Mouse (Mus musculus): ENCODE results near the gene Spen. TPM values are rescaled to one million over a fixed set of nuclear protein-coding genes. Genes with fewer than 3 reads are reported as not detected.

Spen gene
- polyA plus RNA-seq, 1 experiment from 2014 or later = 7.4 TPM

DNA sequence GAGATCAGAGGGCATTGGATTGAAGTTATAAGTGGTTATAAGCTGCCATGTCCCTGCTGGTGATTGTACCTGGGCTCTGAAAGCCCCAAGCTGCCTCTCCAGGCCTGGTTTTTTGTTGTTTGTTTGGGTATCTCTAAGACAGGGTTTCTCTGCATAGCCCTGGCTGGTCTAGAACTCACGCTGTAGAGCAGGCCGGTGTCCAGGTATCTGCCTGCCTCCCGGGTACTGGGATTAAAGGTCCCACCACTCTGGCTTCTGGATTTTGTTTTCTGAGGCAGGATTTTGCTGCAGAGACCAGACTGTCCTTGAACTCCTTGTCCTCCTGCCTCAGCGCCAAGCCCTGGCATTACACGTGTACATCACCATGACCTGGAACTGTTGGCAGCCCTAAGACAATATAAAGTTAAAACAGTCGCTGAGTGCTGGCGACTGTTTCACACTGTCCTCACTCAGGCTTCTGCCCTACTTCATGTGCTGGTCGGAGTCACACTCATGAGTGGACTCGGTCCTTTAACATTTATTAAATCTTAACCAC lies 86.4 kb downstream of the Spen start:
- 0 out of 2 replicates have a peak, but pooled peaks cover 9% of the 10 kb centered on the region for H3K4me1 ChIP-seq (replicated peaks)
- ATAC-seq = no peak
- H3K4me3 ChIP-seq (replicated peaks) = no peak overlapping the region
- H3K9me3 ChIP-seq = no peaks in the 10 kb centered on the region
- H3K27ac ChIP-seq = no peak overlapping the region
- WGBS = 89% methylated on average over 9 of the region's 9 CpGs
- H3K4me2 ChIP-seq (replicated peaks) = no peak overlapping the region
- no peaks in the 10 kb centered on the region for H3K27me3 ChIP-seq (replicated peaks)
- H3K36me3 ChIP-seq = peaks cover 9% of the 10 kb centered on the region
- H3K9ac ChIP-seq = no peak overlapping the region

DNA sequence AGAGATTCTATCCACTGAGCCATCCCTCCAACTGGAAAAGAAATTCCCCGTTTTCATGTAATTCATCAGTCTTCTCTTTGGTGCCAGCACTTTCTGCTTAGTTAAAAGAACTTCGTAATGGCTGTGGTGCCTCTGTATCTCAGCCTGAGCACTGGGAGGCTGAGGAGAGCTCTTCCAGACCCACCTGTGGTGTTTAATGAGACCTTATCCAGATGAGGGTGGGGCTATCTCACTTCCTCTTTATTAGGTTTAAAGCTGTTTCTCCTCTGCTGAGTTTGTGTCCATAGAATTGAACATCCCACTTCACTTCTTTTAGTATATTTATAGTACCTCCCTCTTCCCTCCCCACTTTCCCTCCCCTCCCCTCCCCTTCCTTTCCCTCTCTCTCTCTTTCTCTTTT lies 87.1 kb downstream of the Spen start:
- no peaks in the 10 kb centered on the region for H3K27me3 ChIP-seq (replicated peaks)
- no peak overlapping the region for H3K9ac ChIP-seq
- 0 out of 2 replicates have a peak, but pooled peaks cover 5% of the 10 kb centered on the region for H3K4me1 ChIP-seq (replicated peaks)
- no peak overlapping the region for H3K4me2 ChIP-seq (replicated peaks)
- H3K4me3 ChIP-seq (replicated peaks) = no peak overlapping the region
- no peak overlapping the region for H3K27ac ChIP-seq
- ATAC-seq = no peak
- H3K9me3 ChIP-seq = no peaks in the 10 kb centered on the region
- H3K36me3 ChIP-seq = peaks cover 9% of the 10 kb centered on the region
- 92% methylated on average over 2 of the region's 2 CpGs for WGBS

DNA sequence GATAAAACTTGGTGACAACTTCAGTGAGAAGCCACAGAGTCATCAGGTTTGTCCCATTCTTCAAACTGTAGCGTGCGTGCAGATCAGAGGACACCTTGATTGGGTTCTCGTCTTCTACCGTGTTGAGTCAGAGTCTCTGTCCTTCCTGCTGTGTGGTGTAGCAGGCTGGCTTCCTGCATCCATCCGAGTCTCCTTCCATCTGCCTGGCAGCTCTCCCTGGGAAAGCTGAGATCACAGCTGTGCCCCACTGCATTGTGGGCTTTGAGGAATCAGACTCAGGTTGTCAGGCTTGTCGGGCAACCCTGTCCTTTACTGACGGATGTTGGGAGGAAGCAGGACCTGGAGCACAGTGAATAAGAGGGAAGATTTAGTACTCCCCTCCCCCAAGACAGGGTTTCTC lies 92.2 kb downstream of the Spen start:
- 72% methylated on average over 7 of the region's 7 CpGs for WGBS
- Histone ChIP-seq H3K27me3 (replicated peaks) (no peaks in the 10 kb centered on the region), H3K4me3 (replicated peaks) (no peak overlapping the region), H3K9ac (no peak overlapping the region), H3K27ac (no peak overlapping the region), H3K4me2 (replicated peaks) (no peak overlapping the region), H3K36me3 (peaks cover 9% of the 10 kb centered on the region), H3K4me1 (replicated peaks) (peaks cover 12% of the 10 kb centered on the region), H3K9me3 (no peaks in the 10 kb centered on the region)
- no peak for ATAC-seq

DNA sequence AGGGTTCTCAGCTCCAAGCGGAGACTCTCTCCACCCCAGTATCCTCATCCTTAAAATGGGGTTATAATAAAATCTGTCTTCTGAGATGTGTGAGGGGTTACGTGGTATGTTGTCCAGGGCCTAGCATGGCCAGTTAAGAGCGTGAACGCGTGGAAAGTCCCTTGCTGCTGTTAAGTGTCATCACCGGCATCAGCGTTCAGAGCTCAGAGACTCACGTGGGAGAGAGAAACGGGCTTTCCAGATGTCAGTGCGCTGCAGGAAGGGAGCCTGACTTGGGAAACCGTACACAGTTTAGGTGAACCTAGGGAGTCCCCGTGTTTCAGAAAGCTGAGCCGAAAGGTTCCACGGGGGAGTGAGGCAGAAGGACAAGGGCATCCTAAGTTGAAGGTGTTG lies 93.1 kb downstream of the Spen start:
- H3K4me1 ChIP-seq (replicated peaks) = peaks cover 15% of the 10 kb centered on the region
- H3K36me3 ChIP-seq = peaks cover 9% of the 10 kb centered on the region
- no peak overlapping the region for H3K27ac ChIP-seq
- H3K4me2 ChIP-seq (replicated peaks) = peak overlapping the region; percentile 77
- peak overlapping the region; percentile 95 for H3K9ac ChIP-seq
- ATAC-seq = no peak
- H3K4me3 ChIP-seq (replicated peaks) = peak overlapping the region; percentile 100
- H3K27me3 ChIP-seq (replicated peaks) = no peaks in the 10 kb centered on the region
- WGBS = 14% methylated on average over 14 of the region's 14 CpGs
- H3K9me3 ChIP-seq = no peaks in the 10 kb centered on the region

DNA sequence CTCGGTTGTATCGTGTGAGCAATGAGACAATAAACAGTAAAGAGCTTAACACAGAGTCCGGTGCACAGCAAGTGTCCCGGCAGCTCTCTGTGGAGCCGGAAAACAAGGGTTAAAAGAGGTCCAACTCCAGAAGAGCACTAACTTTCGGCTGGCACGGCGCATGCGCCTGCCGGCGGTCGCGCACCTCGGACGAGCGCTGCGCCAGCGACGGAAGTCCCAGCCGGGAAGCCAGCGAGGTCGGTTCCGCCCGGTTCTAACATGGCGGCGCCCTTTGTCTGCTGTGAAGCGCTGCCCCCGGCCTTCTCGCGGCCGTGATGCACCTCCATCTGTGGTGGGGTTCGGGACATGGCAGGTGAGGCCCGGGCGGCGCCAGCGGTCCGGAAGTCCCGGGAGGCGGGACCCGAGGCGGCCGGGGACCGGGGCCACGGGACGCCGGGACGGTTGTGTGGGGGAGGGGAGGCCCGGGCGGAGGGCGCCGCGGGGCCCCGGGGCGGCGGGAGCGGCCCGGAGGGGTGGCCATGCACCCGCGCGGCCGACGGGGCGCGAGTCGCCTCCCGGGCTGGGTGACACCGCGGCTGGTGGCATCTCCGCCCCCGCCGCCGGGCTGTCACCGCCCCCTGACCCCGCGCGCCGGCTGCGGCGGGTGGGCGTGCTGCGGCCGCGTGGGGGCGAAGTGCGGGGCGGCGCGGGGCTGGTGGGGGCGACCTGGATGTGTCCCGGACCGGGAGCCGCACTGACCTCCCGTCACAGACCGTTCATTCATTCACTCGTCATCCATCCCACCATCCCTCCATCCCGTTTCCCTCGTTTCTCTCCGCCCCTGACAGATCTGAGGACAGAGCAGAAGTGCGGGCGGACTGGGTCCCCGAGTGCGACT lies 93.7 kb downstream of the Spen start, which contains the start of gene Zbtb17:
Gene Zbtb17 (plus strand): TSS at position 204 of the 877 bp plus-strand sequence.
- WGBS = under 1% methylated on average over 88 of the region's 102 CpGs
- peak; percentile 94 for ATAC-seq
- Histone ChIP-seq H3K9me3 (no peaks in the 10 kb centered on the region), H3K9ac (peak within 1 kb of the TSS; percentile 95), H3K4me1 (replicated peaks) (peaks cover 15% of the 10 kb centered on the region), H3K4me2 (replicated peaks) (peak within 1 kb of the TSS; percentile 77), H3K36me3 (peaks cover 9% of the 10 kb centered on the region), H3K27me3 (replicated peaks) (no peaks in the 10 kb centered on the region), H3K4me3 (replicated peaks) (peak within 1 kb of the TSS; percentile 100), H3K27ac (peak within 1 kb of the TSS; percentile 70)

DNA sequence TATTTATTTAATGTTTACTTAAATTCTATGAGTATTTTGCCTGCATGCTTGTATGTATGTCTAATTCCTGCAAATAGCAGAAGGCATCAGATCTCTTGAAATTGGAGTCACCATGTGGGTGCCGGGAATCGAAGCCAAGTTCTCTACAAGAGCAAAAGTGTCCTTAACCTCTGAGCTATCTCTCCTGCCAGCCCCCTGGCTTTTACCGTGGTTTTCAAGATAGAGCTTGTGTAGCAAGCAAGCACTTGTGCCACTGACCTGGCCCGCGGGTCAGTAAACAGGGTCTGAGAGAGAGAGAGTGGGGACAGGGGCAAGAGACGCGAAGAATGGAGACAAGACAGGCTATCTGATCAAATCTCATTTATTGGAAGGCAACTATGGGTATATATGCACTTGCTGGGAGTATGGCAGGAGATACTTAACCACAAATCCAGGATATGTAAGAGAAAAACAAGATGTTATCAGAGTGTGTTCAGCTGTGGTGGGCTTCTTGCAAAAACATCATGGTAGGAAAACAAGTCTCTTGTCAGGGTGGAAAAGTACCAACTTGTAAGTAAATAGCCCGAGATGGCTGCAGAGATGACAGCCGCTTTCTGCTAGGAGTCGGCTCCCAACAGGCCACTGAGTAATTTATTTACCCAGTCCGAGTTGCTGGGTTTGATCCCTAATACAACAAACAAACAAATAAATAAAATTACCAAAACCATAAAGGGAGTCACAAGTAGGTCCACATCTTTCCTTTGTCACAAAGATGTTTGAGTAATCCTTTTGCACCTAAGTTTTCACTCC lies 94.6 kb downstream of the Spen start:
- Histone ChIP-seq H3K9me3 (no peaks in the 10 kb centered on the region), H3K27ac (no peak overlapping the region), H3K4me1 (replicated peaks) (peaks cover 15% of the 10 kb centered on the region), H3K36me3 (peaks cover 6% of the 10 kb centered on the region), H3K4me3 (replicated peaks) (peak overlapping the region; percentile 100), H3K9ac (no peak overlapping the region), H3K27me3 (replicated peaks) (no peaks in the 10 kb centered on the region), H3K4me2 (replicated peaks) (peak overlapping the region; percentile 77)
- WGBS = 39% methylated on average over 11 of the region's 11 CpGs
- ATAC-seq = peak; percentile 15

DNA sequence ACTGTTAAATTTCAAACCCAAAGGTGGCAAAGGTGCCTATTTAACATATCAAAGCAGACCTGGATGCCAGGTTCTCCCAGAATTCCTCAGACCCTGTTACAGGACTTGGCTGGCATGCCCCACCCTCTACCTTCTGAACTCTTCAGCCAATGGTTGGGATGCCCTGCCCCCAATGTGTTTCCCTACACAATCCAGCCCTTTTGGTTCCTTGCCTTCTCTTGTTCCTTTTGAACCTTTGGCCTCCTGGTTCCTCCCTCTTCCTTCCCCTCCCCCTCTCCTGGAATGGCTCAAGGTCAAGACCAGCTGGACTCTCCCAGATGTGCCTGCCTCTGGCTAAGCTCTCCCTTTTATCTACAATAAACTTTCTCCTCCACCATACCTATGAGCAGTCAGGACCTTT lies 97.5 kb downstream of the Spen start:
- no peak overlapping the region for H3K4me3 ChIP-seq (replicated peaks)
- no peak overlapping the region for H3K4me2 ChIP-seq (replicated peaks)
- no peak overlapping the region for H3K9ac ChIP-seq
- H3K36me3 ChIP-seq = no peaks in the 10 kb centered on the region
- no peak for ATAC-seq
- H3K9me3 ChIP-seq = no peaks in the 10 kb centered on the region
- peaks cover 15% of the 10 kb centered on the region for H3K4me1 ChIP-seq (replicated peaks)
- no peaks in the 10 kb centered on the region for H3K27me3 ChIP-seq (replicated peaks)
- H3K27ac ChIP-seq = no peak overlapping the region

DNA sequence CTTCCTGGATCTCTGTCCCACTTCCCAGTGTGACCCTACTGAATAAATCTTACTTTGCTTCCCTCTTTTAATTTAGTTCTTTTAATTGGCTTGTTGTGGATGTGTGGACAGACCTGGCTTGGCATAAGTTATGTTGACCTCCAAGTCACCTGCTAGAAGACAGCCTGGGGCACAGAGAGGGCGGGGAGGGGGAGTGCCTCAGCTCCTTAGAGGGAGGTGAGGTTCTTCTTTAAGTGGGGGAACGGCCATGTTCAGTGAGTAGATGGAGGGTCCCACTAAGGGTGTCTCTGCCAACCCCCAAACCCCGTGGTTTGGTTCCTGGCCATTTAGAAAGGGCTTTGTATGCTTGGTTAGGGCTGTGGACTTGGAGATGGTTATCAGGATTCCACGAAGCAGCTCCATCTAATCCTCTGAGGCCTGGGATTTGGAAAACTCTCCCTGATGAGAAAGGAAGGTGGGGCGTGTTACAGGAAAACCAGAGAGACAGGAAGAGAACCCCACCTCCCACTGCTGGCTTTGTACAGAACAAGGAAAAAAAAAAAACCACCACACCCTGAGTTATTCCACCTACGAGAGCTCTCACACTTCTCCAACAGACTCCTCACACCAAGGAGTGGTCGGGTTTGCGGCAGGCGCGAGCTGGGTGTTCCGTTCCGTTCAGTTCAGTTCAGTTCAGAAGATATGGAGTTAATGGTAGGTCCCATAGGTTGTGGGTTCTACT lies 99.2 kb downstream of the Spen start:
- 67% methylated on average over 12 of the region's 12 CpGs for WGBS
- Histone ChIP-seq H3K4me1 (replicated peaks) (0 out of 2 replicates have a peak, but pooled peaks cover 8% of the 10 kb centered on the region), H3K9me3 (no peaks in the 10 kb centered on the region), H3K4me3 (replicated peaks) (no peak overlapping the region), H3K9ac (no peak overlapping the region), H3K4me2 (replicated peaks) (no peak overlapping the region), H3K27me3 (replicated peaks) (no peaks in the 10 kb centered on the region), H3K36me3 (no peaks in the 10 kb centered on the region), H3K27ac (no peak overlapping the region)
- no peak for ATAC-seq

DNA sequence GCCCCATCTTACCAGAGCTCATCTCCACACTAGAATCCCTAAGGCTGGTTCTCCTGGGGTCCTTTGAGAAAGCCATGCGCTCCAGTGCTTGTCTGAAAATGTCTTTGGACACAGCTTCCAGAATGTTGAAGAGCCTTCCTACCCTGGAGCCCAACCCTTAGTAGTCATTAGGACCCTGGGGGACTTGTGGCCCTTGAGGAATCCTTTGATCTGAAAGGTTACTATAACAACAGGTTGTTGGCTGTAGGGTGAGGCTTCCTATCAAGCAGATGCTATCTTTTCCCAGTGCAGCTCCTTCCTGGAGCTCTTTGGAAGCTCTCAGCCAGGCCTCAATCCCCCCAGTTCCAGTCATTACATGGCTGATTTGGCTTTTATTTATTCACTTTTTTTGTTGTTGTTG lies 102.4 kb downstream of the Spen start, which contains the start of gene Srarp:
Gene Srarp (minus strand): TSS at position 132 of the 400 bp plus-strand sequence.
- H3K4me3 ChIP-seq (replicated peaks) = no peak within 1 kb of the TSS
- H3K27ac ChIP-seq = no peak within 1 kb of the TSS
- no peak within 1 kb of the TSS for H3K9ac ChIP-seq
- 0 out of 2 replicates have a peak, but pooled peaks cover 2% of the 10 kb centered on the region for H3K4me1 ChIP-seq (replicated peaks)
- ATAC-seq = 0 out of 2 replicates have a peak, but pooled peaks have one; percentile 24
- WGBS = 88% methylated on average over 1 of the region's 1 CpGs
- H3K36me3 ChIP-seq = no peaks in the 10 kb centered on the region
- H3K9me3 ChIP-seq = no peaks in the 10 kb centered on the region
- no peaks in the 10 kb centered on the region for H3K27me3 ChIP-seq (replicated peaks)
- H3K4me2 ChIP-seq (replicated peaks) = no peak within 1 kb of the TSS

DNA sequence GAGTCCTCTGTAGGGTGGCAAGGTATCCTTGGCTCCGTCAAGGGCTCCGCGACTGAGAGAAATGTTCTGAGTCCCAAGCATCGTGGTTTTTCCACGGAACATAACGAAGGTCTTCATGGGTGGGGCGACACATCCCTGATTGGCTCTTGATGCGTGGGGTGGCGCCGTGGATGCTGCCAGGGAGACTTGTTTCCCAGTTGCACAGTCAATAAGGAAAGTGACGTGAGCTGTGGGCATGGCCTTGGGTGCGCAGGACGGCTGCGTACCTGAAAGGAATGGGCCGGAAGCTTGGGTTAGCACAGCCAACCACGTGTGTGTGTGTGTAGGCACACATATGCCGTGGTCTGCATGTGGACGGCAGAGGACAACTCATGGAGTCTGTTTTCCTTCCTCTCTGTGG lies 105.2 kb downstream of the Spen start:
- H3K36me3 ChIP-seq = no peaks in the 10 kb centered on the region
- H3K27ac ChIP-seq = no peak overlapping the region
- H3K4me3 ChIP-seq (replicated peaks) = no peak overlapping the region
- 84% methylated on average over 18 of the region's 18 CpGs for WGBS
- no peaks in the 10 kb centered on the region for H3K9me3 ChIP-seq
- no peak overlapping the region for H3K4me2 ChIP-seq (replicated peaks)
- no peaks in the 10 kb centered on the region for H3K4me1 ChIP-seq (replicated peaks)
- H3K27me3 ChIP-seq (replicated peaks) = no peaks in the 10 kb centered on the region
- no peak for ATAC-seq
- H3K9ac ChIP-seq = no peak overlapping the region

DNA sequence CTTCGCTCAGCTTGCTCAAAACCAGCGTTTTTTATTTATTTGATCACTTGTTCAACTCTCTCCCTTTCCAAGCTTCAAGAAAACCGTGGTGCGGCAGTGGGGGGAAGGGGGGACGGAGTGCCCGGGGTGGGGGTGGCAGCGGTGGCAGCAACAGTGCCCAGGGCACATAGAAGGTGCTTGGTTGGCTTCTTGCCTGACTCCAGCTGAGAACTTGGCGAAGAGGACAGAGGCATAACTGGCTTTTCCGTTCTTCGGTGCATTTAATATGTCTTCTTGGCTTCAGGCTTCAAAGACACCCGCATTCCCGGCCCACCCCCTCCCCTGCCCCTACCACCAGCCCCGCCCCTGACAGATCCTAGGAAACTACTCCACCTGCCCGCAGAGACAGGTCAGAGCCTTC lies 105.7 kb downstream of the Spen start:
- no peak for ATAC-seq

More for the DNA sequence above, 105.7 kb downstream of the Spen start:
- no peaks in the 10 kb centered on the region for H3K4me1 ChIP-seq (replicated peaks)
- no peaks in the 10 kb centered on the region for H3K27me3 ChIP-seq (replicated peaks)
- no peak overlapping the region for H3K9ac ChIP-seq
- H3K27ac ChIP-seq = no peak overlapping the region
- no peak overlapping the region for H3K4me2 ChIP-seq (replicated peaks)
- no peak overlapping the region for H3K4me3 ChIP-seq (replicated peaks)
- no peaks in the 10 kb centered on the region for H3K9me3 ChIP-seq
- H3K36me3 ChIP-seq = no peaks in the 10 kb centered on the region
- 65% methylated on average over 14 of the region's 14 CpGs for WGBS

Measured in intestine, embryonic 15.5 days (tissue).